Mouse (Mus musculus) thymus, postnatal 4 days (tissue): ENCODE results near the gene Gm20388.
"Not testable (repeated sequence)": the region's sequence is repeated elsewhere in the genome, so short reads cannot be mapped to it uniquely, and the experiment has no call there.

Experiments used
- DNase-seq: peaks from one replicate; pipeline ENCODE4 v3.0.0; 2021

Gene Gm20388

GRCm38 (mm10) chr8:123898576-123898975, 3987.9 kb downstream of the Gm20388 start:
- DNase-seq: no peak

GRCm38 (mm10) chr8:123899366-123899765, 3988.7 kb downstream of the Gm20388 start:
- no peak for DNase-seq

GRCm38 (mm10) chr8:123902653-123903052, 3992.0 kb downstream of the Gm20388 start:
- no peak for DNase-seq

GRCm38 (mm10) chr8:123907604-123908003, 3997.0 kb downstream of the Gm20388 start:
- no peak for DNase-seq

GRCm38 (mm10) chr8:123912265-123912664, 4001.6 kb downstream of the Gm20388 start:
- DNase-seq: no peak

- no peak for DNase-seq
Measured at GRCm38 (mm10) chr8:123914635-123915034, 4004.0 kb downstream of the Gm20388 start.

GRCm38 (mm10) chr8:123924719-123925118, 4014.1 kb downstream of the Gm20388 start:
- DNase-seq: peak; percentile 84

- DNase-seq: no peak
Measured at GRCm38 (mm10) chr8:123925671-123926070, 4015.0 kb downstream of the Gm20388 start.

GRCm38 (mm10) chr8:123929026-123929425, 4018.4 kb downstream of the Gm20388 start:
- DNase-seq: no peak

- DNase-seq: peak; percentile 100
Measured at GRCm38 (mm10) chr8:123948942-123949685, 4038.5 kb downstream of the Gm20388 start, which contains the start of gene Nup133. Gene Nup133 (minus strand): TSS chr8:123949265.

- DNase-seq: no peak
Measured at GRCm38 (mm10) chr8:123949686-123949986, 4039.0 kb downstream of the Gm20388 start.

- DNase-seq: peak; percentile 76
Measured at GRCm38 (mm10) chr8:123950077-123950802, 4039.6 kb downstream of the Gm20388 start.

- no peak for DNase-seq
Measured at GRCm38 (mm10) chr8:123953686-123954085, 4043.0 kb downstream of the Gm20388 start.

GRCm38 (mm10) chr8:123954246-123954645, 4043.6 kb downstream of the Gm20388 start:
- no peak for DNase-seq

GRCm38 (mm10) chr8:123958130-123958529, 4047.5 kb downstream of the Gm20388 start:
- DNase-seq: no peak

- no peak for DNase-seq
Measured at GRCm38 (mm10) chr8:123959473-123959872, 4048.8 kb downstream of the Gm20388 start.

- no peak for DNase-seq
Measured at GRCm38 (mm10) chr8:123960056-123960455, 4049.4 kb downstream of the Gm20388 start.

GRCm38 (mm10) chr8:123960556-123960955, 4049.9 kb downstream of the Gm20388 start:
- DNase-seq: not testable (repeated sequence)

- DNase-seq: no peak
Measured at GRCm38 (mm10) chr8:123961371-123961770, 4050.7 kb downstream of the Gm20388 start.

GRCm38 (mm10) chr8:123966896-123967295, 4056.3 kb downstream of the Gm20388 start:
- no peak for DNase-seq

- no peak for DNase-seq
Measured at GRCm38 (mm10) chr8:123973495-123973894, 4062.9 kb downstream of the Gm20388 start.

- no peak for DNase-seq
Measured at GRCm38 (mm10) chr8:123977499-123977898, 4066.9 kb downstream of the Gm20388 start.

GRCm38 (mm10) chr8:123978166-123978838, 4067.7 kb downstream of the Gm20388 start:
- no peak for DNase-seq

- no peak for DNase-seq
Measured at GRCm38 (mm10) chr8:123978926-123979325, 4068.3 kb downstream of the Gm20388 start.
